Mouse (Mus musculus) heart, adult 2 months (tissue): ENCODE results near the gene Cmtm6.

Experiments
- CTCF ChIP-seq: fragments of 200-600 bp; IDR thresholded peaks from 2 replicates; pipeline ENCODE4 v1.8.1; 2022; ENCODE audit warnings: antibody characterized with exemption, mild to moderate bottlenecking, moderate library complexity
- POLR2A ChIP-seq: fragments of 200-500 bp; IDR thresholded peaks from 2 replicates; pipeline ENCODE4 v1.6.1; 2011; ENCODE audit warnings: mild to moderate bottlenecking, low read depth, low read length, control low read depth; ENCODE audit not compliant: insufficient read depth

DNA sequence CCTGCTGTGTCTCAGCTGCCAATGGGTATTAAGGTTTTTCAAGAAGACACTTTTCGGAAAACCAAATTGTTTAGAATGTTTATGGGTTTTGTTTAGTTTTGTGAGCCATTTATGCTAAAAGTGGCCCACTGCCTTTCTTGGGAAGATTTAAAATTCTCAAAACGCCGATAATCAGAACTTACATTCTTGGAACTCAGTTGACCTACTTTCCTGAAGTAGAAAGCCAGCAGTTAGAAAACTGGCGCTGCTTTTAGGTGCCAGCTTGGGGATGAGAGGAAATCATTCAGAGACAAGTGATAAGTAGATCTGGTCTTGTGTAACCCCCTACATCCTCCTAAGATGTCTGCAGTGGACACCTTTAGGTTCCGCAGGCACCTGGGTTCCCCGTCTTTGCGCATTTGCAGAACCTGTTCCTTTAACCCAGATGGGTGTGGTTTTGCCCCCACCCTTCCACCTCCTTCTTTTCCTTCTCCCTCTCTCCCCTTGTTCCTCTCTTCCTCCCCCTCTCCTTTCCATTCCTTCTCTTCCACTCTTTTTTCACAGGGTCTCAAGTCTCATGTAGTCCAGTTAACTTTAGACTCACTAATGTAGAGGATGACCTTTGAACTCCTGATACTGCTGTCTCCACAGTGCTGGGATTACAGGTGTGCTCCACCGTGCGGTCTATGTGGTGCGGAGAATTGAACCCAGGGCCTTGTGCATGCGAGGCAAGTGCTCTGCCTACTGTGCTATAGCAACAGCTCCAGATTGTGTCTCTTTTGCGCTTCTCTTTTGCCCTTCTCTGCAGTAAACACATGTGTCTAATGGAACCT is 1.2 kb downstream of the Cmtm6 start:
- TF ChIP-seq POLR2A, result no peak
- TF ChIP-seq CTCF, result no peak
